Mouse (Mus musculus): ENCODE results near the gene Nhej1. TPM values are rescaled to one million over a fixed set of nuclear protein-coding genes. Genes with fewer than 3 reads are reported as not detected.

Gene Nhej1
- polyA plus RNA-seq, 1 experiment from 2014 or later, result 12.1 TPM

DNA sequence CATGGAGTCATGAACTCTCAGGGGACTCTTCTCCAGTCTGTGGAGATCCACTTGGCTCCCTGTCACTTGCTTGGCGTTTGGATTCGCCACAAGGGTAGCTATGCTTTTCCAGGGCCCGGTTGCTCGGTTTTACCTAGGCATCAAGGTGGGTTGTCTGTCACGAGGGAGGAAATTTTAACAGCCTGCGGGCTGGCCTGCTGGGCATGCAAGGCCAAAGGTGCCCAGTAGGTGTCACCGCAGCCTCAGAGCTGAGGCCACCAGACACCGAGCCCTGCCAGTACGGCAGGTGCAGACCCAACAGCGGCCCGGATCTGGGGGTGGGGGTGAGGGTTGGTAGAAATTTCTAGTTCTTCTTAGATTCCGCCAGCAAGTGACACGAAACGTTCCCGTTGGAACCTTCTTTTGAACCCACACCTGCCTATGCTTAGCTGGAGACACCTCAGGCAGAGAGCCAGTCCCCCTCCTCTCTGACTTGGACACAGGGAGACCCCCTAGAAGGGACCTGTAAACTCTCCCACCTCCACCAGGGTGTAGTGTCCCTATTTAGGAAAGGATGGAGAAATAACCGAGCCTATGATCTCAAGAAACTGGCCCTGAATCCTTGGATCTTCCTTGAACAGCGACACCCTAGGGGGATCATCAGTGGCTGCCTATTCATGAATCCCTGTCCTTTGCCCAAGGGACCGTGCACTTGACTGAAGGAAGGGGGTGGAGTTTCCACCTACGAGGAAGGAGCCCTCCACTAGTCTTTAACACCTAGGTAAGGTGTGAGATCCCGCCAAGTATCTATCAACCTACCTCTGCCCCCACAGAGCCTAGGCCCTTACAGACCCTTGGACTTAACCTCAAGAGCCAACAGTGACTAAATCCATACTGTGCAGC lies 176.0 kb downstream of the Nhej1 start:
- Histone ChIP-seq H3K4me1 (ENCODE audit: insufficient read depth, low read length) (peaks cover 38% of the 10 kb centered on the region), H3K4me2 (replicated peaks; ENCODE audit: low read depth, low read length) (peak overlapping the region; percentile 69), H3K4me3 (ENCODE audit: low read length) (peak overlapping the region; percentile 47), H3K27me3 (ENCODE audit: insufficient read depth, low read length) (peaks cover 81% of the 10 kb centered on the region), H3K9ac (replicated peaks; ENCODE audit: low read length) (no peak overlapping the region), H3K27ac (ENCODE audit: low read length) (0 out of 2 replicates have a peak overlapping the region, but pooled peaks have one; percentile 24), H3K36me3 (ENCODE audit: insufficient read depth, low read length) (no peaks in the 10 kb centered on the region), H3K9me3 (ENCODE audit: low read length) (no peaks in the 10 kb centered on the region)
- ATAC-seq (ENCODE audit: low FRiP score, low TSS enrichment), result peak; percentile 46; the same call in 1 of the 2 replicates
- 3% methylated on average over 20 of the region's 20 CpGs for WGBS

DNA sequence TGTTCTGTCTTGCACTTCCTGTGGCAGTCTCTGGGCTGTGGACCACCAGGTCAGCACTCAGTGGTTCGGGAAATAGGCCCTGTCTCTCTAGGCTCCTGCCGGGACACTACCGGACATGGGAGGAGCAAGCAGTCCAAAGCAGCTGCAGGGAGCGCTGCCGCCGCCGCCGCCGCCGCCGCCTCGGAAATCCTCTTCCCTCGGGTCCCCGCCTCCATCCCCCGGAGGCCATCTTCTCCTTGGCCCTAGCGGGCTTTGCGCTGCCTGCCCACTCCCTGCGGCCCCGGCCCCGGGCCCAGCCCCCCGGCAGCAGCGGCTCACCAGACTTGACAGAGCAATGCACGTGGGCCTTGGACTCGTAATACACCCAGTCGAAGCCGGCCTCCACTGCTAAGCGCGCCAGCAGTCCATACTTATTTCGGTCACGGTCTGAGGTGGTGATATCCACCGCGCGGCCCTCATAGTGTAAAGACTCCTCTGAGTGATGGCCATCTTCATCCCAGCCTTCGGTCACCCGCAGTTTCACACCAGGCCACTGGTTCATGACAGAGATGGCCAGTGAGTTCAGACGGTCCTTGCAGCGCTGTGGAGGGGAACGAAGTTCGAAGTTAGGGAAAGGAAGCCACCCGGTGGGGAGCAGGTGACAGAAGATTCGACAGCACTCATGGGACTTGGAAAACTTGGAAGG lies 176.9 kb downstream of the Nhej1 start:
- no peaks in the 10 kb centered on the region for H3K9me3 ChIP-seq (ENCODE audit: low read length)
- peak overlapping the region; percentile 69 for H3K4me2 ChIP-seq (replicated peaks; ENCODE audit: low read depth, low read length)
- ATAC-seq (ENCODE audit: low FRiP score, low TSS enrichment), result no peak
- peak overlapping the region; percentile 52; the same call in 1 of the 2 replicates for H3K9ac ChIP-seq (replicated peaks; ENCODE audit: low read length)
- under 1% methylated on average over 41 of the region's 41 CpGs for WGBS
- no peaks in the 10 kb centered on the region for H3K36me3 ChIP-seq (ENCODE audit: insufficient read depth, low read length)
- peaks cover 38% of the 10 kb centered on the region for H3K4me1 ChIP-seq (ENCODE audit: insufficient read depth, low read length)
- H3K27ac ChIP-seq (ENCODE audit: low read length), result no peak overlapping the region
- peak overlapping the region; percentile 43 for H3K4me3 ChIP-seq (ENCODE audit: low read length)
- H3K27me3 ChIP-seq (ENCODE audit: insufficient read depth, low read length), result peaks cover 72% of the 10 kb centered on the region

DNA sequence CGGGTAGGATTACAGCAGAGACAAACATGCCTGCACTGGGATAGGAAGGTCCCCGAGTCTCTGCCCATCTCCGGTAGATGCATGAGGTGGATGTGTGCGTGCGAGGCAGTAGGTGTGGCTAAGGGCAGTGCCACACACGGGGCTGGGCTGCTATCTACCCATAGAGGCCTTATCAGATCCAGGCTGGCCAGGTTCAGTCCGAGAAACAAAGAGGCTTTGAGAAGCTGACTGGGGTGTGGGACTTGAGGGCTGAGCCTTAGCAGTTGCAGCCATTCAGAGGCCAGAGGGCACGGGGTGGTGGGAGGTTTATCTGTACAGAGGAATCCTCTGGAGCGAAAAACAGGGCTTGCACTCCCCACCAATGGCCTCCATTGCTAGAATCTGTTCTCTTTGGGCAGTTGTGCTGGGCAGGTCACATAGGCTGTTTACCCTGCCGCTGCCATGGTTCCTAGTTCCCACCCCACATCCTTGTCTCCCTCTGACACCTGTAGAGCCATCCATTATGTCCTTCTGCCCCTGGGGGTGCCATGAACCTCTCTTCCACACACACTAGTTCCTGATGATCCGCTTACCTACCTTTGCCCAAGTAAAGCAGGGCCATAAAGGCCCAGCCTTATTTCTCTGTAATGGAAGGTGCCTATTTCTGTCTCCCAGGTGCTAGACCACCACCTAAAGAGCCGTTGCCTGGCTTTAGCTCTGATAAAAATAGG lies 183.2 kb downstream of the Nhej1 start:
- no peaks in the 10 kb centered on the region for H3K9me3 ChIP-seq (ENCODE audit: low read length)
- 66% methylated on average over 12 of the region's 12 CpGs for WGBS
- H3K4me3 ChIP-seq (ENCODE audit: low read length), result no peak overlapping the region
- no peaks in the 10 kb centered on the region for H3K4me1 ChIP-seq (ENCODE audit: insufficient read depth, low read length)
- H3K4me2 ChIP-seq (replicated peaks; ENCODE audit: low read depth, low read length), result no peak overlapping the region
- no peak overlapping the region for H3K9ac ChIP-seq (replicated peaks; ENCODE audit: low read length)
- no peak overlapping the region for H3K27ac ChIP-seq (ENCODE audit: low read length)
- no peak for ATAC-seq (ENCODE audit: low FRiP score, low TSS enrichment)
- H3K27me3 ChIP-seq (ENCODE audit: insufficient read depth, low read length), result peaks cover 25% of the 10 kb centered on the region
- H3K36me3 ChIP-seq (ENCODE audit: insufficient read depth, low read length), result no peaks in the 10 kb centered on the region

DNA sequence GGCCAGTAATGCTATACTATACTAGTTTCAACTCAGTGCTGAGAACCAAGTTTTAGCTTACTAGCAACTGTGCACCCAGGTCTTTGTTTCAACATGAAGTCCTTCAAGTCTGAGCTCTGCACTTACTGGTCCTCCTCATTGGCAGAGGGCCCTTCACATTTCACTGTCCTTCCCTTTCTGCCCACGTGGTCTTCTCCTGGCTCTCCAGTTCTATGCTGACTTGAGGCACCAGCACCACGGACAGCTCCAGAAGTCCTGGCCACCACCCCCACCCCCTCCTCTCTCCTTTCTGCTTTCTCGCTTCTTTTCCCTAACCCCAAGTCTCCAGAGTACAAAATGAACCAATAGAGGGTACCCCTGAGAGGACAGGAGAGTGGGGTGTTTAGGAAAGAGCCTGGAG lies 185.2 kb downstream of the Nhej1 start:
- no peak for ATAC-seq (ENCODE audit: low FRiP score, low TSS enrichment)
- no peak overlapping the region for H3K9ac ChIP-seq (replicated peaks; ENCODE audit: low read length)
- no peaks in the 10 kb centered on the region for H3K36me3 ChIP-seq (ENCODE audit: insufficient read depth, low read length)
- 0% methylated on average over 3 of the region's 3 CpGs for whole genome bisulfite sequencing
- peaks cover 27% of the 10 kb centered on the region for H3K27me3 ChIP-seq (ENCODE audit: insufficient read depth, low read length)
- no peak overlapping the region for H3K4me2 ChIP-seq (replicated peaks; ENCODE audit: low read depth, low read length)
- H3K9me3 ChIP-seq (ENCODE audit: low read length), result no peaks in the 10 kb centered on the region
- no peak overlapping the region for H3K27ac ChIP-seq (ENCODE audit: low read length)
- no peaks in the 10 kb centered on the region for H3K4me1 ChIP-seq (ENCODE audit: insufficient read depth, low read length)
- no peak overlapping the region for H3K4me3 ChIP-seq (ENCODE audit: low read length)

DNA sequence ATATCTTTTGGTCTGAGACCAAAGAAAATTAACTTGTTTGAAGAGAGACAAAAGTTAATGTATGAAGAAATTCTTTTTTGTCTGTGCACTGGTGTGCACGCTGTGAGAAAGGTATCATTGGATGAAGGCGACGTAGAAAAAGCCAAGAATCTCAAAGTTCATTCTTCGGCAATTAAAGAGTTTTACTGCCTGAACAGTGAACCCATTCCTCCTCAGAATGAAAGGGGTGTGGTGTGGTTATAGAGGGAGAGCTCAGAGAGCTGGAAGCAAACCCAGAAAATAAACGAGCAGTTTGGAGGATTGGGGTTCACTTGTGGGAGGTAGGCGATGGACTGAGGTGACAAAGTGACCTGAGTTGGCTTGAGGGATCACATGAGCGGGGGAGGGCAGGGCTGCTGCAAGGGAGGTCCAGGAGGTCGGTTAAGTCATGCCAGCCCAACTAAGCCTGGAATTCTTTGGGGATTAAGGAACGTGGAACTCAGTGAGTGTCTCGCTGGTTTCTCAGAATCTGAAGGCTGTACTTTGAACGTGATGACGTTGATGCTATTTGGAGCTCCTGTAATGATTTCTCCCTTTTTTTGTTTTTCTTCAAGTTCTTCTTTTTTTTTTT lies 188.7 kb downstream of the Nhej1 start:
- no peak overlapping the region for H3K27ac ChIP-seq (ENCODE audit: low read length)
- H3K4me1 ChIP-seq (ENCODE audit: insufficient read depth, low read length), result no peaks in the 10 kb centered on the region
- no peak overlapping the region for H3K4me2 ChIP-seq (replicated peaks; ENCODE audit: low read depth, low read length)
- H3K4me3 ChIP-seq (ENCODE audit: low read length), result no peak overlapping the region
- no peak for ATAC-seq (ENCODE audit: low FRiP score, low TSS enrichment)
- H3K36me3 ChIP-seq (ENCODE audit: insufficient read depth, low read length), result no peaks in the 10 kb centered on the region
- peaks cover 38% of the 10 kb centered on the region for H3K27me3 ChIP-seq (ENCODE audit: insufficient read depth, low read length)
- no peak overlapping the region for H3K9ac ChIP-seq (replicated peaks; ENCODE audit: low read length)
- 47% methylated on average over 12 of the region's 12 CpGs for WGBS
- no peaks in the 10 kb centered on the region for H3K9me3 ChIP-seq (ENCODE audit: low read length)

DNA sequence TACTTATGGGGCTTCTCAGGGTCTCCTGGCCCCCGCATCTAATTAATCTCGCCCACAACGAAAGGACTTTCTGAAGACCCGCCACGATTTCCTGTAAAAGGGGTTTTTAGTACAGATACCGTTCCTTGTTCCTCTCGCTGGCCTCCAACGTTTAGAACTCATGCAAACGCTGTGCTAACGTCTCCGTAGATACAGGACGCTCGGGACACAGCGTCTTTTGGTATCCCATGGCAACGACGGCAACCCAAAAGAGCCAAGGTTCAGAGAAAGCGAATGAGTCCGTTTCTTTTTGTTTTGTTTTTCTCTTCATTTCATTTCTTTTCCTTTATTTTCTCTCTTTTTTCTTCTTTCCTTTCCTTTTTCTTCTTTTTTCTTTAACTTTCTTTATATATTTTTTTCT lies 189.6 kb downstream of the Nhej1 start, which contains the start of gene Cfap65:
Cfap65 (minus strand) TSS at position 198 of the 400 bp plus-strand sequence.
- peaks cover 36% of the 10 kb centered on the region for H3K27me3 ChIP-seq (ENCODE audit: insufficient read depth, low read length)
- ATAC-seq (ENCODE audit: low FRiP score, low TSS enrichment), result no peak
- H3K27ac ChIP-seq (ENCODE audit: low read length), result no peak within 1 kb of the TSS
- H3K9me3 ChIP-seq (ENCODE audit: low read length), result no peaks in the 10 kb centered on the region
- peak within 1 kb of the TSS; percentile 32 for H3K4me3 ChIP-seq (ENCODE audit: low read length)
- WGBS, result 2% methylated on average over 18 of the region's 18 CpGs
- H3K4me1 ChIP-seq (ENCODE audit: insufficient read depth, low read length), result no peaks in the 10 kb centered on the region
- H3K36me3 ChIP-seq (ENCODE audit: insufficient read depth, low read length), result no peaks in the 10 kb centered on the region
- H3K4me2 ChIP-seq (replicated peaks; ENCODE audit: low read depth, low read length), result peak within 1 kb of the TSS; percentile 49
- H3K9ac ChIP-seq (replicated peaks; ENCODE audit: low read length), result no peak within 1 kb of the TSS

DNA sequence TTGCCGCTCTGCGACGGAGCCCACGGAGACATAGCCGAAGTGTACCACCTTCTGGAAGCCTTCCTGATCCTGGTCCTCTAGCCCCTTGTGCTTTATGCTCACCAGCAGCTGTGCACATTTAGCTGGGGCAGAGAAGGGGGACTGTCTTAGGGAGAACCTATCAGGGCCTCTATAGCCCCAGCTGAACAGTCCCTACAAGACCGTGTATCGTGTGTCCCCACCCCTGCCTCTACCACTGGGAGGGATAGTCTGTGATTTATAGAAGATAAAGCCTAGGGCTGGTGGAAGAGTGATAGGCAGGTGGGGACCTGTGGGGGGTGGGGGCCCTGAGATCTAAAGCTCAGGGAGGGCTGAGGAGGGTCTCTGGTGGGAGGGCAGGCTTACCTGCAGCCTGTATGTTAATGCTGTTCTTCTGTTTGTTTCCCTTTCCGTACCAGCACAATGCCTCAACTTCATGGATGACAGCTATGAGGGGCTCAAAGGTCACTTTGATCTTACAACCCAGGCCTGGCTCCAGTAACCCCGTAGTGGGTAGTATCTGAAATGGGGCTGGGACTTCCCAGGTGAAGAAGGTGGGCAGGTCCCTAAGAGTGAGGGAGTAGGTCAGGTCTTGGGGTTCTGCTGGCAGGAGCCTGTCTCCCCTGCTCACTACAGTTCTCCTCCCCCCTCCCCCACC lies 197.2 kb downstream of the Nhej1 start:
- no peaks in the 10 kb centered on the region for H3K4me1 ChIP-seq (ENCODE audit: insufficient read depth, low read length)
- H3K9ac ChIP-seq (replicated peaks; ENCODE audit: low read length), result no peak overlapping the region
- no peaks in the 10 kb centered on the region for H3K9me3 ChIP-seq (ENCODE audit: low read length)
- H3K4me3 ChIP-seq (ENCODE audit: low read length), result no peak overlapping the region
- no peak overlapping the region for H3K27ac ChIP-seq (ENCODE audit: low read length)
- ATAC-seq (ENCODE audit: low FRiP score, low TSS enrichment), result no peak
- H3K36me3 ChIP-seq (ENCODE audit: insufficient read depth, low read length), result no peaks in the 10 kb centered on the region
- H3K4me2 ChIP-seq (replicated peaks; ENCODE audit: low read depth, low read length), result no peak overlapping the region
- peaks cover 14% of the 10 kb centered on the region for H3K27me3 ChIP-seq (ENCODE audit: insufficient read depth, low read length)
- 78% methylated on average over 9 of the region's 9 CpGs for WGBS

DNA sequence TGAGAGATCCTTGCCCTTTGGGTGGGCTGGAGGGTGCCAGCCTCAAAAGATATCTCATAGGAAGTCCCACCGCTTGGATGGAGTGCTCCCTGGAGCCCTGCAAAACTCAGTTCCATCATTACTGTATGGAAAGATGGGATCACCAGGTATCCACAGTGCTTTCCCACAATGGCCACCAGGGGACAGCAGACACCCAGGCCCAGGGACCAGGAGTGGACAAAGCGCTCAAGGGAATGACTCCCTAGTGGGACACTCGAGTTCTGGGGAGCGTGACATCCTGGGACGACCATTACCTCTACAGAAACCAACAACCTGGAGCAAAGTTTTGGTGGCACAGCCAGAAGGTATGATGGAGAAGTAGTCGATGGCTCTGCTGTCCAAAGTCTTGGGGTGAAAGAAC lies 198.3 kb downstream of the Nhej1 start:
- 25% methylated on average over 6 of the region's 6 CpGs for WGBS
- Histone ChIP-seq H3K27me3 (ENCODE audit: insufficient read depth, low read length) (peaks cover 14% of the 10 kb centered on the region), H3K9me3 (ENCODE audit: low read length) (no peaks in the 10 kb centered on the region), H3K27ac (ENCODE audit: low read length) (no peak overlapping the region), H3K36me3 (ENCODE audit: insufficient read depth, low read length) (no peaks in the 10 kb centered on the region), H3K4me1 (ENCODE audit: insufficient read depth, low read length) (no peaks in the 10 kb centered on the region), H3K9ac (replicated peaks; ENCODE audit: low read length) (no peak overlapping the region), H3K4me2 (replicated peaks; ENCODE audit: low read depth, low read length) (no peak overlapping the region), H3K4me3 (ENCODE audit: low read length) (no peak overlapping the region)
- ATAC-seq (ENCODE audit: low FRiP score, low TSS enrichment), result 0 out of 2 replicates have a peak, but pooled peaks have one; percentile 31

DNA sequence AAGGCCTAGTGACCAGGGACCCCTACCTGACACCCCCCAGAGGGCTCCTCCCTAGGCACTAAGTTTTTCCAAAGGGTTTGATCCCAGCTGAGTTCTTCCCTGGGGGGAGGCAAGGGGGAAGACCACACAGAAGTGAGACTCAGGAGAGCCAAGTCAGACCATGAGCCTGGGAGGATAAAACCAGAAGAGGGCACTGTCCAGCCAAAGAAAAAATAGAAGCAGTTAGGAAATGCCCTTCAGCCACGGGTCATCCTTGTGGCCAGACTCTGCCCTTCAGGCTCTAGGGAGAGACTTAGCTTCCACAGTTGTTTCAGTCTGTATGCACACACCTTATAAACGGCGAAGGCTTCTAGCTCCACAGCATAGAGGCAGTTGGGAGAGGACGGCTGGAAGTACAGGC lies 200.5 kb downstream of the Nhej1 start:
- 60% methylated on average over 4 of the region's 4 CpGs for WGBS
- H3K4me1 ChIP-seq (ENCODE audit: insufficient read depth, low read length), result no peaks in the 10 kb centered on the region

More for the DNA sequence above, 200.5 kb downstream of the Nhej1 start:
- Histone ChIP-seq H3K4me3 (ENCODE audit: low read length) (no peak overlapping the region), H3K4me2 (replicated peaks; ENCODE audit: low read depth, low read length) (no peak overlapping the region), H3K27ac (ENCODE audit: low read length) (no peak overlapping the region), H3K9ac (replicated peaks; ENCODE audit: low read length) (no peak overlapping the region), H3K9me3 (ENCODE audit: low read length) (no peaks in the 10 kb centered on the region), H3K36me3 (ENCODE audit: insufficient read depth, low read length) (no peaks in the 10 kb centered on the region), H3K27me3 (ENCODE audit: insufficient read depth, low read length) (peaks cover 7% of the 10 kb centered on the region)
- no peak for ATAC-seq (ENCODE audit: low FRiP score, low TSS enrichment)

Measured in kidney, embryonic 16.5 days (tissue).